ENCODE assay signal across 25 mouse cellular contexts in the genomic region with DNA sequence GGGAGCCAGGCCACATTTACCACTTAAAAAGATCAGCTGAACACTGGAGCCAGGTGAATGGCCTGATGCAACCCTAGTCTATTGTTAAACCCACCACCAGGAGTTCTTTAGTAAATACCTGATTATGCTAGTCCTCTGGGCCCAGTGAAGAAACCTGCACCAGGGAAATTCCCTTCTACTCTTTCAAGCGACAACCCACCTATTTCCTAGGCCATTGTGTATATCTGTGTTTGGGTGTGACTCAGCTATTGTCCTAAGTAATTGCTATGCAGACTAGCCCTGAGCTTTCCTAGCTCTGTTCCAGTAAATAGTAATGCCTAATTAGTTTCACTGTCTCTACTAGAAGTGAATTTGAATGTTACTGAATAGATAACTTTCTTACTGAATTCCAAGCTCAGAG. TPM values are rescaled to one million over a fixed set of nuclear protein-coding genes. Genes with fewer than 3 reads are reported as not detected.
A peak's percentile ranks its signal among the peaks of the same experiment; 100 is the strongest.
DNase-seq lines count a peak whose midpoint lies in the region; ATAC-seq and TF ChIP-seq lines count a peak whose summit lies in the region.
"Had no signal": no experiment of that assay in that cellular context is flagged by ENCODE, and none has a peak within 500 bp of the region (broad histone marks: within the 10 kb centered on the region; RNA-seq: fewer than 3 reads in every experiment).

No protein-coding gene starts in this region.

- TF ChIP-seq EP300 in CH12.LX (IDR thresholded peaks at IDR 0.05; ENCODE audit: low read length), result no peak
- no peak; the same call in 1 of the 2 replicates for TF ChIP-seq EP300 in ES-Bruce4 (IDR thresholded peaks at IDR 0.05; ENCODE audit: insufficient read depth, low read depth, low read length)
- no peak for TF ChIP-seq EP300 in stomach, postnatal 0 days (optimal IDR thresholded peaks at IDR 0.05)

- no peak for TF ChIP-seq RAD21 in CH12.LX (IDR thresholded peaks at IDR 0.05; ENCODE audit: low read depth, low read length)

- dilution Hi-C loops in CH12.LX (cut with MboI; ENCODE audit: extremely low pct_ligation_motif_present, extremely low pct_unique_long_range_greater_than_20kb, low sequenced_read_pairs), result no loop called here

- 66% methylated on average over 1 of the region's 1 CpGs for WGBS in heart, embryonic 11.5 days (ENCODE audit: insufficient replicate concordance)
- 71% methylated on average over 1 of the region's 1 CpGs for WGBS in stomach, postnatal 0 days

- H3K4me2 ChIP-seq in CH12.LX (ENCODE audit: insufficient read depth, low read depth, poor library complexity, severe bottlenecking), result no peak overlapping the region
- no peak overlapping the region for H3K4me2 ChIP-seq in heart, embryonic 11.5 days
- no peak overlapping the region for H3K4me2 ChIP-seq in stomach, postnatal 0 days (replicated peaks; ENCODE audit: low read depth)
- H3K4me2 ChIP-seq: embryonic facial prominence, embryonic 13.5 days; embryonic facial prominence, embryonic 15.5 days; forebrain, embryonic 12.5 days had no signal

- TF ChIP-seq CTCF in CH12.LX (conservative IDR thresholded peaks at IDR 0.05 in 1 of 2, IDR thresholded peaks at IDR 0.05 in 1 of 2; ENCODE audit: low read depth in 2 of 2, low read length in 2 of 2) (no peak), ES-Bruce4 (IDR thresholded peaks at IDR 0.05; ENCODE audit: low read depth, low read length) (no peak)
- no peak for TF ChIP-seq CTCF in stomach, postnatal 0 days (IDR thresholded peaks at IDR 0.05; ENCODE audit: low read depth)

- H3K27me3 ChIP-seq in CH12.LX (replicated peaks) (no peaks in the 10 kb centered on the region), ES-Bruce4 (ENCODE audit: control insufficient read depth, insufficient read depth, low read length, poor library complexity, severe bottlenecking) (no peaks in the 10 kb centered on the region)
- H3K27me3 ChIP-seq in heart, embryonic 11.5 days (ENCODE audit: control insufficient read depth, insufficient read depth, low read length), result no peaks in the 10 kb centered on the region
- no peaks in the 10 kb centered on the region for H3K27me3 ChIP-seq in stomach, postnatal 0 days (ENCODE audit: control insufficient read depth, insufficient read depth, low read length)
- H3K27me3 ChIP-seq: embryonic facial prominence, embryonic 13.5 days; forebrain, embryonic 12.5 days had no signal

- TF ChIP-seq POLR2A in CH12.LX (IDR thresholded peaks at IDR 0.05; ENCODE audit: low read depth, low read length) (no peak), ES-Bruce4 (IDR thresholded peaks at IDR 0.05; ENCODE audit: insufficient read depth, low read length) (no peak)

- in situ Hi-C loops in CH12.LX (cut with MboI; ENCODE audit: low pct_ligation_motif_present, low pct_unique_long_range_greater_than_20kb, low sequenced_read_pairs) (loop anchor here (25.0 kb wide), 1 partner anchor 231 kb away; a partner anchor contains a TSS), ES-E14 (cut with MboI; ENCODE audit: low sequenced_read_pairs in 2 of 2, unreplicated experiment in 2 of 2) (no loop called here)

- H3K4me1 ChIP-seq in CH12.LX (ENCODE audit: control insufficient read depth in 1 of 2, insufficient read depth in 2 of 2) (peaks cover 0 to 10% of the 10 kb centered on the region in 2 experiments; a peak in 3 of 4 replicates), ES-Bruce4 (ENCODE audit: control insufficient read depth, insufficient read depth, low read length) (peaks cover 8% of the 10 kb centered on the region), ES-E14 (ENCODE audit: control insufficient read depth in 2 of 2, insufficient read depth in 2 of 2, low read length in 2 of 2, poor library complexity in 1 of 2) (peaks cover 6 to 11% of the 10 kb centered on the region in 2 experiments)
- H3K4me1 ChIP-seq in heart, embryonic 11.5 days (ENCODE audit: control insufficient read depth, insufficient read depth, low read length), result no peaks in the 10 kb centered on the region
- no peaks in the 10 kb centered on the region for H3K4me1 ChIP-seq in stomach, postnatal 0 days (replicated peaks; ENCODE audit: control insufficient read depth, insufficient read depth)
- H3K4me1 ChIP-seq: embryonic facial prominence, embryonic 13.5 days; forebrain, embryonic 12.5 days had no signal

- DNase-seq in CH12.LX (ENCODE audit: extremely low read depth) (peak; percentile 9), ES-E14 (ENCODE audit: low read depth, low spot score) (no peak), R1 (ENCODE audit: low read depth, low spot score) (peak; percentile 98)
- DNase-seq in frontal cortex, postnatal 36 days (ENCODE audit: low spot score in 2 of 2), result no peak
- no peak for DNase-seq in Muller cell, postnatal 12 days (ENCODE audit: inconsistent ontology term)
- DNase-seq in stomach, postnatal 0 days (ENCODE audit: low spot score), result no peak
- DNase-seq: adrenal gland, adult 2 months; adrenal gland, postnatal 10 days; adrenal gland, postnatal 25 days; cerebellum, adult 11 months; cerebellum, adult 18-20 months; cerebellum, adult 8-10 months; cerebellum, adult 9-11 months; cerebellum, postnatal 36 days; embryo, embryonic 11 days had no signal

- H3K9ac ChIP-seq in CH12.LX (ENCODE audit: insufficient read depth, low read depth) (no peak overlapping the region), ES-Bruce4 (ENCODE audit: low read depth, poor library complexity, severe bottlenecking) (peak overlapping the region; percentile 1; the same call in 1 of the 2 replicates), ES-E14 (ENCODE audit: insufficient read depth, low read depth, low read length, poor library complexity, severe bottlenecking) (no peak overlapping the region)
- H3K9ac ChIP-seq in heart, embryonic 11.5 days (ENCODE audit: low read depth, low read length), result no peak overlapping the region
- H3K9ac ChIP-seq in stomach, postnatal 0 days (ENCODE audit: low read length), result no peak overlapping the region
- H3K9ac ChIP-seq: embryonic facial prominence, embryonic 13.5 days; embryonic facial prominence, embryonic 15.5 days; forebrain, embryonic 12.5 days had no signal

- H3K36me3 ChIP-seq in CH12.LX (replicated peaks in 1 of 2; ENCODE audit: control insufficient read depth in 1 of 2, insufficient read depth in 1 of 2, low read length in 1 of 2), result peaks cover 0 to 8% of the 10 kb centered on the region in 2 experiments
- peaks cover 19% of the 10 kb centered on the region for H3K36me3 ChIP-seq in ES-Bruce4 (ENCODE audit: control insufficient read depth, insufficient read depth, low read length, poor library complexity, severe bottlenecking)
- peaks cover 9% of the 10 kb centered on the region for H3K36me3 ChIP-seq in ES-E14 (ENCODE audit: control insufficient read depth, insufficient read depth, low read length, poor library complexity, severe bottlenecking)
- H3K36me3 ChIP-seq in heart, embryonic 11.5 days (ENCODE audit: control insufficient read depth, insufficient read depth, low read length), result no peaks in the 10 kb centered on the region
- H3K36me3 ChIP-seq in stomach, postnatal 0 days (ENCODE audit: control insufficient read depth, insufficient read depth, low read length), result no peaks in the 10 kb centered on the region
- H3K36me3 ChIP-seq: embryonic facial prominence, embryonic 13.5 days; embryonic facial prominence, embryonic 15.5 days; forebrain, embryonic 10.5 days; forebrain, embryonic 12.5 days had no signal

- no peak for ATAC-seq in heart, embryonic 11.5 days (replicated peaks; ENCODE audit: insufficient number of reproducible peaks, low FRiP score, low TSS enrichment)
- no peak for ATAC-seq in stomach, postnatal 0 days (ENCODE audit: low FRiP score, low TSS enrichment)
- ATAC-seq: forebrain, embryonic 14.5 days; forebrain, embryonic 16.5 days had no signal

- H3K27ac ChIP-seq in CH12.LX (ENCODE audit: insufficient read depth, low read depth) (no peak overlapping the region), ES-Bruce4 (ENCODE audit: insufficient read depth, low read length) (peak overlapping the region; percentile 96), ES-E14 (ENCODE audit: insufficient read depth, low read depth, low read length, poor library complexity, severe bottlenecking) (peak overlapping the region; percentile 97; the same call in 1 of the 2 replicates)
- H3K27ac ChIP-seq in heart, embryonic 11.5 days (ENCODE audit: low read depth, low read length), result no peak overlapping the region
- H3K27ac ChIP-seq in stomach, postnatal 0 days (replicated peaks), result no peak overlapping the region
- H3K27ac ChIP-seq: embryonic facial prominence, embryonic 13.5 days; embryonic facial prominence, embryonic 15.5 days; forebrain, embryonic 10.5 days; forebrain, embryonic 12.5 days had no signal

- H3K4me3 ChIP-seq in CH12.LX (replicated peaks in 1 of 3; ENCODE audit: low read depth in 2 of 3, low read length in 2 of 3, poor library complexity in 1 of 3) (no peak overlapping the region), ES-Bruce4 (ENCODE audit: low read depth, low read length) (no peak overlapping the region), ES-E14 (ENCODE audit: insufficient read depth in 1 of 2, low read depth in 1 of 2, low read length in 2 of 2, poor library complexity in 1 of 2, severe bottlenecking in 1 of 2) (no peak overlapping the region)
- H3K4me3 ChIP-seq in heart, embryonic 11.5 days (ENCODE audit: low read depth, low read length), result no peak overlapping the region
- no peak overlapping the region for H3K4me3 ChIP-seq in stomach, postnatal 0 days (ENCODE audit: low read depth, low read length)
- H3K4me3 ChIP-seq: embryonic facial prominence, embryonic 13.5 days; embryonic facial prominence, embryonic 15.5 days; erythroblast, embryonic 14.5 days; forebrain, embryonic 10.5 days; forebrain, embryonic 12.5 days had no signal

- H3K79me2 ChIP-seq in CH12.LX (replicated peaks; ENCODE audit: control insufficient read depth, extremely low read depth, insufficient read depth, poor library complexity, severe bottlenecking), result no peaks in the 10 kb centered on the region

- H3K9me3 ChIP-seq in CH12.LX (replicated peaks; ENCODE audit: low read length) (no peaks in the 10 kb centered on the region), ES-Bruce4 (replicated peaks; ENCODE audit: control insufficient read depth, insufficient read depth, low read length, poor library complexity, severe bottlenecking) (no peaks in the 10 kb centered on the region), ES-E14 (ENCODE audit: control insufficient read depth, insufficient read depth, low read depth, low read length) (no peaks in the 10 kb centered on the region)
- H3K9me3 ChIP-seq in heart, embryonic 11.5 days (replicated peaks; ENCODE audit: control insufficient read depth, low read length), result no peaks in the 10 kb centered on the region
- no peaks in the 10 kb centered on the region for H3K9me3 ChIP-seq in stomach, postnatal 0 days (ENCODE audit: control insufficient read depth, low read length)
- H3K9me3 ChIP-seq: embryonic facial prominence, embryonic 13.5 days; embryonic facial prominence, embryonic 15.5 days; forebrain, embryonic 10.5 days; forebrain, embryonic 12.5 days had no signal

RNA-seq across cellular contexts. Expression of a gene that starts 7.9 kb away (rescaled TPM):
- total RNA-seq in CH12.LX (2012; rRNA removed) (1.9 and 2.1 TPM in 2 replicates), CH12.LX (2014; rRNA removed) (25.7 and 27.0 TPM in 2 replicates), ES-E14 (2012; rRNA removed) (654 and 1,326 TPM in 2 replicates)
- polyA plus RNA-seq in CH12.LX (2012; ENCODE audit: insufficient read length, low read depth) (10.2 and 10.4 TPM in 2 replicates), ES-Bruce4 (2011; ENCODE audit: insufficient read depth, insufficient read length, low read depth, missing spikeins) (350 and 395 TPM in 2 replicates)
- 1.3 and 2.3 TPM in 2 replicates for polyA plus RNA-seq in heart, embryonic 11.5 days (2014; fragmentation: Nextera tagmentation; extraction: Ambion mirVana)
- polyA plus RNA-seq in stomach, postnatal 0 days (2015; fragmentation: Nextera tagmentation; extraction: Ambion mirVana), result 198 and 233 TPM in 2 replicates
- polyA plus RNA-seq: erythroblast, embryonic 14.5 days had no signal

RNA-seq across cellular contexts. Expression of a gene that starts 16.4 kb away (rescaled TPM):
- not detected in 2 replicates for total RNA-seq in CH12.LX (2012; rRNA removed)
- total RNA-seq in CH12.LX (2014; rRNA removed), result not detected in 2 replicates
- not detected in 2 replicates for polyA plus RNA-seq in CH12.LX (2012; ENCODE audit: insufficient read length, low read depth)
- 21.0 and 23.8 TPM in 2 replicates for polyA plus RNA-seq in ES-Bruce4 (2011; ENCODE audit: insufficient read depth, insufficient read length, low read depth, missing spikeins)
- total RNA-seq in ES-E14 (2012; rRNA removed), result 38.7 and 64.4 TPM in 2 replicates
- polyA plus RNA-seq in heart, embryonic 11.5 days (2014; fragmentation: Nextera tagmentation; extraction: Ambion mirVana), result 10.9 and 11.4 TPM in 2 replicates
- polyA plus RNA-seq in stomach, postnatal 0 days (2015; fragmentation: Nextera tagmentation; extraction: Ambion mirVana), result 5.5 and 6.4 TPM in 2 replicates
- total RNA-seq: MEL had no signal
- polyA plus RNA-seq: erythroblast, embryonic 14.5 days had no signal

Comparison
In these comparisons a context has a peak if more than half of its experiments do, and no peak if none do; other contexts are left out.
1. DNase-seq: peak in CH12.LX (single experiment) and R1 (single experiment); none in ES-E14 (single experiment), frontal cortex, postnatal 36 days (0 of 2), Muller cell, postnatal 12 days (single experiment) and stomach, postnatal 0 days (single experiment).
2. H3K27ac ChIP-seq: peak in ES-Bruce4 (single experiment) and ES-E14 (single experiment); none in CH12.LX (single experiment), heart, embryonic 11.5 days (single experiment) and stomach, postnatal 0 days (single experiment).
3. RNA of a gene that starts 7.9 kb away (polyA plus RNA-seq): 350 to 395 TPM in ES-Bruce4 and 198 to 233 TPM in stomach, postnatal 0 days; 10.2 to 10.4 TPM in CH12.LX and 1.3 to 2.3 TPM in heart, embryonic 11.5 days; every median in the first group is over 10 times any median in the second.